Mouse (Mus musculus) heart, embryonic 10.5 days (tissue): ENCODE data around the gene Tmem88. TPM values are rescaled to one million over a fixed set of nuclear protein-coding genes. Genes with fewer than 3 reads are reported as not detected.

Source experiments
- DNase-seq: peaks from one replicate; pipeline ENCODE4 v3.0.0-alpha.2; 2017; ENCODE audit warnings: low spot score
- H3K27ac ChIP-seq: fragments of 300-500 bp; sonication (generic); 2 replicates; pipeline ENCODE4 v1.5.1; 2016; ENCODE audit warnings: mild to moderate bottlenecking
- H3K27me3 ChIP-seq: fragments of 300-500 bp; sonication (generic); 2 replicates; pipeline ENCODE4 v1.6.1; 2016; ENCODE audit warnings: mild to moderate bottlenecking; ENCODE audit not compliant: poor library complexity, insufficient read depth, severe bottlenecking
- H3K36me3 ChIP-seq: fragments of 300-500 bp; sonication (generic); 2 replicates; pipeline ENCODE4 v1.6.1; 2016; ENCODE audit warnings: mild to moderate bottlenecking, moderate library complexity
- H3K4me1 ChIP-seq: fragments of 300-500 bp; sonication (generic); 2 replicates; pipeline ENCODE4 v1.6.1; 2016; ENCODE audit warnings: mild to moderate bottlenecking
- H3K4me3 ChIP-seq: fragments of 300-500 bp; sonication (generic); 2 replicates; pipeline ENCODE4 v1.5.1; 2016; ENCODE audit warnings: mild to moderate bottlenecking, moderate library complexity
- H3K9me3 ChIP-seq: fragments of 300-500 bp; sonication (generic); 2 replicates; pipeline ENCODE4 v1.6.1; 2016; ENCODE audit warnings: mild to moderate bottlenecking, moderate library complexity
- WGBS: fragments of 180-500 bp; shearing (Covaris S2); methylation state at CpG from one replicate; pipeline ENCODE4 v1.1.7; 2016; 5-methylcytosine and 5-hydroxymethylcytosine counted together
- polyA plus RNA-seq: library from polyadenylated mRNA; unstranded; fragments of >200 nt; fragmentation: Nextera tagmentation; extraction: Ambion mirVana; gene quantifications from 2 replicates; pipeline ENCODE4 v1.2.1, GENCODE M21; 2016

Gene Tmem88
- polyA plus RNA-seq, 1 experiment from 2014 or later: 52.5 TPM

- Histone ChIP-seq H3K4me3 (peak overlapping the region; percentile 86), H3K36me3 (peaks cover 17% of the 10 kb centered on the region), H3K27me3 (no peaks in the 10 kb centered on the region), H3K4me1 (peaks cover 83% of the 10 kb centered on the region), H3K9me3 (no peaks in the 10 kb centered on the region), H3K27ac (peak overlapping the region; percentile 98)
- WGBS: 22% methylated on average over 4 of the region's 4 CpGs
- no peak for DNase-seq
Measured at GRCm38 (mm10) chr11:69414421-69415326, 16.6 kb upstream of the Tmem88 start.

DNA sequence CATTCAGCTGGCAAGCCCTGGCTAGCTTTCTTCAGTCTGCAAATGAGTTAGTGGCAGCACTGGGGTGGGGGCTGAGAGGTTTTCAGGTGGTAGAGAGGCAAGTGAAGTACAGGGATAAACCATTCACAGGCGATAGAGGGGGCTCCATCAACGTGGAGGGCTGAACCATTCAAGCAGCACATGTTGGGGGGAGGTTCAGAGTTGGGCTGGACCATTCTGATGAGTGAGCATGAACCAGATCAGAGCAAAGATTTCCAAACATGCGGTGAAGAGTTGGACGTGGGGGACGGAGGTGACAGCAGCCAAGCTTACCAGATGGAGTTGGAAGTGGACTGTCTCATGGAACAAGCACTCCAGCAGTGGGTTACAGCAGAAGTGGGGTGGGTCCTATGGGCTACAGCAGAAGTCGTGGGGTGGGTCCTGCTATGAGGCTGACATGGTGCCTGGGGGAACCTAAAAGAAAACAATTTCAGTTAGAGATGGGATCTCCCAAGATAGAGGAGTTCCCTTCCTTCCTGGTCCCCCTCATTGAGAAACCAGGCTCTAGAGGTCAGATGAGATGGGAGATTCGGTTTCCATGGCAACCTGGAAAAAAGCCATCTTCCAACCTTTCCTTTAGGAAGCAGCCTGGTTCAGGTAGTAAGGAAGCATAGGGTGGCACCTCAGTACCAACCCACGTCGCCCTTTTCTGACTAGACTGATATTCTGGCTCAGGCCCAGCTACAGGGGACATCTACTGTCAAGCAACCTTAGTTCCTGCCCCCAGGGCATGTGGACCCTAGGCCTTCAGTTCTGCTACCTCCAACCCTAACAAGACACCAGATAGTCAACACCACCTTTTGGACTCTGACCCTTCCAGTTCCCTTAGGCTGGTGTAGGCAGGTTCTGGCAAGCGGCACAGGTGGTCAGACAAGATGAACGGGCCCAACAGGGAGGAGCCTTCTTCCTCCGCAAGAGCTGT lies 15.5 kb upstream of the Tmem88 start, which contains the start of gene Kdm6b:
Gene Kdm6b (minus strand): TSS at position 455 of the 961 bp plus-strand sequence.
- H3K4me1 ChIP-seq: peaks cover 83% of the 10 kb centered on the region
- peaks cover 17% of the 10 kb centered on the region for H3K36me3 ChIP-seq
- 40% methylated on average over 12 of the region's 12 CpGs for WGBS
- no peaks in the 10 kb centered on the region for H3K27me3 ChIP-seq
- DNase-seq: no peak
- H3K4me3 ChIP-seq: peak within 1 kb of the TSS; percentile 86
- peak within 1 kb of the TSS; percentile 98 for H3K27ac ChIP-seq
- no peaks in the 10 kb centered on the region for H3K9me3 ChIP-seq

DNA sequence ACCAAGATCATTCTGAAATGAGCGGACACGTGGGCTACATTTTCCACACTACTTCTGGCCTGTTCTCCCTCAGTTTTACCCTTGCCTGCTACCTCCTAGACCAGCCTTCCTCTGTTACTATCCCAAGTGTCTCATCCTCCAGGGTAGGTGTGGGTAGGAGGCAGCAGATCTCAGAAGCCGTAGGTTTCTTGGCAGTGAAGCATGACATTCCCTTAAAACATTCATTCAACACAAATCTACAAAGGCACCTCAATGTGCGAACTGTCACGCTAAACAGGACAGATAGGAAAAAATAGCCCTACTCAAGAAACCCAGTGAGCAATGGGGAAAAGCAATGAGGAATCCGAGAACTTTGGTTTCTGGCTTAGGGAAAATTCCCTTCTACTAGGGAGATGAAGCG lies 14.5 kb upstream of the Tmem88 start:
- WGBS: 57% methylated on average over 7 of the region's 7 CpGs
- Histone ChIP-seq H3K27ac (peak overlapping the region; percentile 98), H3K27me3 (no peaks in the 10 kb centered on the region), H3K4me1 (peaks cover 85% of the 10 kb centered on the region), H3K9me3 (no peaks in the 10 kb centered on the region), H3K4me3 (peak overlapping the region; percentile 86), H3K36me3 (peaks cover 23% of the 10 kb centered on the region)
- DNase-seq: no peak

DNA sequence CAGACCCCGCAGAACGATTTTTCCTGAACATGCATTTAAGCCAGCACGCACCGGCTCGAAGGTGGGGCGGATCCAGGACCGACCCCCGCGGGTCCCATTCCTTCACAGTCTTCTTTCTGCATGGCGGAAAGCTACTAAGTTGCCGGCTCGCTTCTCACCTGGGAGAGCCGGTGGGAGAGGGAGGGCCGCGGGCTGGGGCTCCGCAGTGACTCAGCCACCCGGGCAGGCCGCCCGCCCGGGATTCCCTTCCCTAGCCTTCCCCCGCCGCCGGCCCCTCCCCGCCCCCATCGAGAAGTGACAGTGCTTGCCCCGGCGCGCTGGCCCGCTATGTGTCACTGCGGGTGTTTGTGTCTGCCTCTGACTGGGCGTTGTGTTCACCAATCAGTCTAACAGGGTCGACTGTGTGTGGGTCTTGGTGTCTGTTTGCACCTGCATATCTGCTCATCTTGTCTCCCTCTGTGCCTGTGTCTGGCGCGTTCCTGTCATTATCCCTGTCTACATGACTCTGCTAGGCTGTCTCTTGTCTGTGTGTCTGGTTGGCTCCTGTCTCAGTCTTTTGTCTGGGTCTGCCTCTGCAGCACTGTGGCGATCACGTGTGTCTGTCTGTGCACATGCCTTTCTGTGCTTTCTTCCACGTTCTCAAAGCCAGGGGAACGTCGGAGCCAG lies 13.6 kb upstream of the Tmem88 start:
- Histone ChIP-seq H3K4me1 (peaks cover 85% of the 10 kb centered on the region), H3K27ac (peak overlapping the region; percentile 98), H3K9me3 (no peaks in the 10 kb centered on the region), H3K27me3 (no peaks in the 10 kb centered on the region), H3K36me3 (peaks cover 32% of the 10 kb centered on the region), H3K4me3 (peak overlapping the region; percentile 86)
- DNase-seq: peak; percentile 92
- under 1% methylated on average over 39 of the region's 39 CpGs for WGBS

GRCm38 (mm10) chr11:69411073-69411535 lies 13.1 kb upstream of the Tmem88 start:
- H3K4me3 ChIP-seq: peak overlapping the region; percentile 86
- H3K27me3 ChIP-seq: no peaks in the 10 kb centered on the region
- H3K27ac ChIP-seq: peak overlapping the region; percentile 98
- under 1% methylated on average over 26 of the region's 26 CpGs for WGBS
- peaks cover 38% of the 10 kb centered on the region for H3K36me3 ChIP-seq
- DNase-seq: peak; percentile 97
- H3K4me1 ChIP-seq: peaks cover 86% of the 10 kb centered on the region
- H3K9me3 ChIP-seq: no peaks in the 10 kb centered on the region

DNA sequence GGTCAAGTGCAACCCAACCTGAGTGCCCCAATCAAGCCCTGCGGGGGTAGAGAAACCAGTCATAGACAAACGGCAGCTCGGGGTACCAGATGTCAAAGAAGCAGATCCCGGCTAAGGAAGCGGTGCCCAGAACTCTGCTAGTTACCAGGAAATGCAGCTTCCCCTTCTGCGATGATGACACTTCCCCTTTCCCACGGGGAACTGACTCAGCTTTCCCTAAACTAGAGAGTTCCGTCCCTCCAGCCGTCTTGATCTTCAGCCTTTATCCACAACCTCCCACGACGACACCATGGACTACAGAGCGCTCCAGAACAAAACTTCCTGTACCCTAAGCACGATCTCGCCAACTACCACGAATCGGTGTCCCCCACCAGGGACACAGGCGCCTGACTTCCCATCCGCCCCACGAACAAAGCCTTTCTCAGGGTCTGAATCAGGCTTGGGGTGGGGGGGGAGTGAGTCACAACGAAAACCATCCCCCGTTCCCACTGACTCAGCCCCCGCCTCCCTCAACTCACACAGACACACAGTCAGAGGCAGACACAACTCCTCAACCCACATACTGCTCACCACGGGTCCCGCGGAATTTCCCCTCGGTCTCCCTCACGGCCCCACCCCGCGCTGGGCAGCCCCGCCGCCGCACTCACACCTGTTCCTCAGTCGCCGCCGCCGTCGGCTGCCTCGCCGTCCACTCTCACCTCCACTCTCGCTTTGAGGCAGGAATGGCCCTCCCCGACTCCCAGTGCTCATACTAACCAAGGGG lies 12.5 kb upstream of the Tmem88 start:
- no peaks in the 10 kb centered on the region for H3K9me3 ChIP-seq
- peaks cover 81% of the 10 kb centered on the region for H3K4me1 ChIP-seq
- H3K27me3 ChIP-seq: no peaks in the 10 kb centered on the region
- WGBS: under 1% methylated on average over 41 of the region's 41 CpGs
- peak overlapping the region; percentile 98 for H3K27ac ChIP-seq
- H3K36me3 ChIP-seq: peaks cover 44% of the 10 kb centered on the region
- H3K4me3 ChIP-seq: peak overlapping the region; percentile 86
- DNase-seq: no peak

DNA sequence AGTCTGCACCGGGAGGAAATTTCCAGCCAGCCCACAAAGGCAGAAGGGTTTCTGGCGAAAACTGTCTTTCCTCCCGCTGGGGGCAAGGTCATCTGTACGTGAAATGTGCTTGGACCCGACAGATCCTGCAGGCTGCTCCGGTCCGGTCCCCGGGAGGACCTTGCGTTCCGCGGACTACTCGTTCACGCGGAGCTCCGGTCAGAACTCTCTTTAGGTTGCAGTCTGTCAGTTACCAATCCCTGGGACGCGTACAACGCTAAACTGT lies 11.9 kb upstream of the Tmem88 start:
- H3K9me3 ChIP-seq: no peaks in the 10 kb centered on the region
- peaks cover 75% of the 10 kb centered on the region for H3K4me1 ChIP-seq
- H3K36me3 ChIP-seq: peaks cover 49% of the 10 kb centered on the region
- H3K4me3 ChIP-seq: peak overlapping the region; percentile 86
- peak overlapping the region; percentile 98 for H3K27ac ChIP-seq
- WGBS: 0% methylated on average over 18 of the region's 18 CpGs
- H3K27me3 ChIP-seq: no peaks in the 10 kb centered on the region
- DNase-seq: no peak

- H3K4me1 ChIP-seq: peaks cover 71% of the 10 kb centered on the region
- DNase-seq: peak; percentile 93
- peaks cover 54% of the 10 kb centered on the region for H3K36me3 ChIP-seq
- peak overlapping the region; percentile 98 for H3K27ac ChIP-seq
- WGBS: under 1% methylated on average over 45 of the region's 46 CpGs
- no peaks in the 10 kb centered on the region for H3K9me3 ChIP-seq
- no peaks in the 10 kb centered on the region for H3K27me3 ChIP-seq
- peak overlapping the region; percentile 86 for H3K4me3 ChIP-seq
Measured at GRCm38 (mm10) chr11:69409378-69410044, 11.5 kb upstream of the Tmem88 start.

DNA sequence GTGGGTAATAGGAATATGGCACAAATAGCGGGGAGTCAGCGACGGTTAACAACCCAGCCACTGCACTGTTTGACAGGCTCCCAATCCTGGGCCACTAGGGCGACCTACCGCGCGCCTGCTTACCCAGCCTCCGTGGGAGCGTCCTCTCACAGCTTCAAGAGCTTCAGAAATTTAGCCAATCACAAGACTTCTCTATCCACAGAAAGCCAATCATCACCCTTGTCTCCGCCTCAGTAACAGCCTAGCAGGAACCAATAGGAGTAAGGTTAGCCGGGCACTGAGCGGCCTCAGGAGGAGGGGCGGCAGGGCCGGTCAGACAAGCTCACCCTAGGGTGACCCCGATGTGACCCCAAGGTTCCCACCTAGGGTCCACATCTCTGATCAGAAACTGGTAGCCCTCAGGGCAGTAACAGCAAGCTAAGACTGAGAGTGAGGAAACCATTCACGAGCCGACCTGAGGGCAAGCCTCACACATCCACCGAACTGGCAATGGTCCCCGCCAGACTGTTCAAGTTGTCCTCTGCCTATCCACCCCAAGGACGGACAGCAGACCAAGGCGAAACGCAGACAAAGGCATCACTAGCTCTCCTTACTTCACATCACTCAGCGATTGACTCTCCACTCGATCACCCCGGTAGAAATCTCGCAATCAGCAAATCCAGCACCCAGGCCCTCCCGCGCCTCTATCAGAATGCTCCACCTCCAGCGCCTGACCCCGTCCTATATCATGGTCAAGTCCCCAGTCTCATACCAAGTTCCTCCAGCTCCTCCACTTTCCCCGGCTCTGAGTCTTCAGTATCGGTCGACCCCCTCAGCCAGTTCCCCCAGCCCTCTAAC lies 10.7 kb upstream of the Tmem88 start:
- H3K27ac ChIP-seq: peak overlapping the region; percentile 98
- under 1% methylated on average over 33 of the region's 33 CpGs for WGBS
- H3K4me1 ChIP-seq: peaks cover 63% of the 10 kb centered on the region
- H3K36me3 ChIP-seq: peaks cover 61% of the 10 kb centered on the region
- H3K27me3 ChIP-seq: no peaks in the 10 kb centered on the region
- peak; percentile 96 for DNase-seq
- no peaks in the 10 kb centered on the region for H3K9me3 ChIP-seq
- H3K4me3 ChIP-seq: peak overlapping the region; percentile 86

- 83% methylated on average over 4 of the region's 4 CpGs for WGBS
Measured at GRCm38 (mm10) chr11:69407724-69408004, 9.6 kb upstream of the Tmem88 start.

More at GRCm38 (mm10) chr11:69407724-69408004, 9.6 kb upstream of the Tmem88 start:
- H3K27me3 ChIP-seq: no peaks in the 10 kb centered on the region
- no peaks in the 10 kb centered on the region for H3K9me3 ChIP-seq
- H3K4me3 ChIP-seq: peak overlapping the region; percentile 86; the same call in 1 of the 2 replicates
- peaks cover 65% of the 10 kb centered on the region for H3K36me3 ChIP-seq
- no peak for DNase-seq
- no peak overlapping the region for H3K27ac ChIP-seq
- peaks cover 52% of the 10 kb centered on the region for H3K4me1 ChIP-seq
